Mouse (Mus musculus) neutrophil, adult 65 days (primary cell): Measurements from ENCODE around the gene Snx6. TPM values are rescaled to one million over a fixed set of nuclear protein-coding genes. Genes with fewer than 3 reads are reported as not detected.

Experiments used
- total RNA-seq: library from RNA; stranded (reverse); gene quantifications from 2 replicates; pipeline ENCODE4 v1.2.4, GENCODE M21; 2023

Snx6 gene
- total RNA-seq, result 68.3 and 76.3 TPM in 2 replicates

GRCm38 (mm10) chr12:54795153-54795998 lies at the start of gene Snx6:
TSS of gene Snx6 (minus strand) at chr12:54795703.

Other genes with a start within 250 kb of the Snx6 start
- gene Sptssa, start 139.1 kb downstream of the Snx6 start, total RNA-seq, result 23.9 and 28.2 TPM in 2 replicates
- gene Eapp, start 99.8 kb downstream of the Snx6 start, total RNA-seq, result 25.1 and 34.1 TPM in 2 replicates
- gene Cfl2, start 67.2 kb upstream of the Snx6 start, total RNA-seq, result 24.6 and 30.1 TPM in 2 replicates
- not detected in 2 replicates for gene Gm20403, start 190.8 kb upstream of the Snx6 start, total RNA-seq
- 135 and 206 TPM in 2 replicates for gene Baz1a, start 218.6 kb upstream of the Snx6 start, total RNA-seq